Mouse (Mus musculus): ENCODE measurements around the gene 4921539E11Rik.

DNA sequence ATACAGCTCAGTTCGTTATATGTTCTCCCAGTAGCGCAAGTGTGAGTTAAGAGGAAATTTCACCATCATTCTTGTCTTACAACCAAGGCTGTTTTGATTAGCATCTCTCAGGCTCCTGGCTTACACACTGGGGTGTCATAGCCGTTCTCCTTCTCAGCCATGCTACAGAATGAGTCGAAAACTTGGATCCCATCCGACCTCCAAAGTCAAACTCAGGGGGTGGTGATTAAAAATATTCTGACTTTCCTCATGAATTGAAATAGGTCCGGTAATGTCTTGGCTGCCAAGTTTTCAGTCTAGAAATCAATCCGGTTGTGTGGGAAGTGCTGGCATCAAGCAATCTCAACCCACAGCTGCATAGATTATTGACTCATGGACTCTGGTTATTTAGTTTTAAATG is 2.3 kb downstream of the 4921539E11Rik start:
- TF ChIP-seq MAFK (IDR thresholded peaks at IDR 0.05; ENCODE audit: insufficient read depth, low read depth, low read length), result no peak
- TF ChIP-seq ZNF384 (IDR thresholded peaks at IDR 0.05; ENCODE audit: low read depth, low read length), result no peak

All from ES-E14 (cell line).